Mouse (Mus musculus): ENCODE measurements around the gene Dnase1.

DNA sequence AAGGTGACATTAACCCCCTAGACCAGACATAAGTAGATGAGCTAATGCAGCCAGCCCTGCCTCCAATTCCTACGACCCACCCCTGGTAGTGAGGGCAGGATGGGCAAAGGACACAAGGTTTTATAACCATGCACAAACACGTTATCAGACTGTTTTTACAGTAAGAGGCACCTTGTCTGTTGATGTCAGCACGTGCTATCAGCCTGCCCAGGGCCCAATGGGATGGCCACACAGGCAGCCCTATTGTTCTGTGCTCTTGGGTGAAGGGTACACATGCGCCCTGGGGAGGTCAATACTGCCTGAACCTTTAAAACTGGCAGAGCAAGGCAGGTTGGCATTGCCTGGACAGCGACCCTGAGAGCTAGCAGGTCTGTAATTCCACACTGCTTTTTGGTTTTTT lies at the start of gene Dnase1:
- TF ChIP-seq CTCF (IDR thresholded peaks at IDR 0.05; ENCODE audit: control insufficient read depth, insufficient read depth, insufficient read length) (no peak), MYOD1 (IDR thresholded peaks at IDR 0.05; ENCODE audit: control insufficient read depth, insufficient read length, low read depth) (no peak)

Measured in C2C12 (cell line).